ENCODE assay signal across 14 mouse cellular contexts in genomic region chr10:11457445-11457844, GRCm38 (mm10).
A peak's percentile ranks its signal among the peaks of the same experiment; 100 is the strongest.
DNase-seq lines count a peak whose midpoint lies in the region; ATAC-seq and TF ChIP-seq lines count a peak whose summit lies in the region.
"Had no signal": no experiment of that assay in that cellular context is flagged by ENCODE, and none has a peak within 500 bp of the region (broad histone marks: within the 10 kb centered on the region; RNA-seq: fewer than 3 reads in every experiment).

No protein-coding gene starts in this region.

- no peak for ATAC-seq in CD4-positive, CD25-positive, alpha-beta regulatory T cell, adult 4 months
- ATAC-seq: forebrain, embryonic 16.5 days had no signal

- peak; percentile 5 for DNase-seq in CD4-positive, CD25-positive, alpha-beta regulatory T cell, adult 2 months (ENCODE audit: low read depth, low spot score)
- DNase-seq in left cerebral cortex, adult 2 months (ENCODE audit: extremely low spot score in 1 of 2, low spot score in 2 of 2), result no peak
- no peak for DNase-seq in left cerebral cortex, postnatal 10 days (ENCODE audit: extremely low spot score in 1 of 2, low spot score in 2 of 2)
- DNase-seq in ES-CJ7 (ENCODE audit: low read depth, low spot score), result peak; percentile 49
- peak; percentile 6 for DNase-seq in induced T-regulatory cell, adult 2 months (ENCODE audit: low read depth)
- no peak for DNase-seq in T-cell, adult 2 months (ENCODE audit: low spot score)
- no peak for DNase-seq in urinary bladder, postnatal 36 days (ENCODE audit: low spot score in 2 of 2)
- DNase-seq: adrenal gland, postnatal 10 days; cerebellum, adult 18-20 months had no signal

- no peak overlapping the region for H3K4me3 ChIP-seq in left cerebral cortex, adult 2 months
- H3K4me3 ChIP-seq: embryonic facial prominence, embryonic 13.5 days; lung, embryonic 15.5 days; midbrain, embryonic 10.5 days had no signal

- H3K27ac ChIP-seq in left cerebral cortex, adult 2 months, result no peak overlapping the region
- H3K27ac ChIP-seq: embryonic facial prominence, embryonic 13.5 days; lung, embryonic 15.5 days; midbrain, embryonic 10.5 days had no signal

- intact Hi-C loops in left cerebral cortex, adult 2 months (cut with DNase I), result no loop called here
- intact Hi-C loops in left cerebral cortex, postnatal 10 days (cut with DNase I), result no loop called here

- TF ChIP-seq CTCF in left cerebral cortex, adult 2 months (IDR thresholded peaks at IDR 0.05), result peak; percentile 20

Comparison
In these comparisons a context has a peak if more than half of its experiments do, and no peak if none do; other contexts are left out.
1. DNase-seq: peak in CD4-positive, CD25-positive, alpha-beta regulatory T cell, adult 2 months (single experiment), ES-CJ7 (single experiment) and induced T-regulatory cell, adult 2 months (single experiment); none in left cerebral cortex, adult 2 months (0 of 2), left cerebral cortex, postnatal 10 days (0 of 2), T-cell, adult 2 months (single experiment) and urinary bladder, postnatal 36 days (0 of 2).